Mouse (Mus musculus) common myeloid progenitor, adult 5-6 weeks (primary cell): ENCODE measurements around the gene Ankrd54. TPM values are rescaled to one million over a fixed set of nuclear protein-coding genes. Genes with fewer than 3 reads are reported as not detected.

Experiments used
- ATAC-seq: replicated peaks from 2 replicates; pipeline ENCODE4 v1.8.0; 2016; ENCODE audit warnings: low read depth, mild to moderate bottlenecking, moderate TSS enrichment, inconsistent platforms; ENCODE audit not compliant: poor library complexity, severe bottlenecking
- total RNA-seq: library from RNA; stranded (forward); fragments of 200-1000, 187-1606 nt; gene quantifications from 2 replicates; pipeline ENCODE4 v1.2.3, GENCODE M21; 2017

Ankrd54 gene
- total RNA-seq, 1 experiment from 2014 or later, result 18.3 TPM

DNA sequence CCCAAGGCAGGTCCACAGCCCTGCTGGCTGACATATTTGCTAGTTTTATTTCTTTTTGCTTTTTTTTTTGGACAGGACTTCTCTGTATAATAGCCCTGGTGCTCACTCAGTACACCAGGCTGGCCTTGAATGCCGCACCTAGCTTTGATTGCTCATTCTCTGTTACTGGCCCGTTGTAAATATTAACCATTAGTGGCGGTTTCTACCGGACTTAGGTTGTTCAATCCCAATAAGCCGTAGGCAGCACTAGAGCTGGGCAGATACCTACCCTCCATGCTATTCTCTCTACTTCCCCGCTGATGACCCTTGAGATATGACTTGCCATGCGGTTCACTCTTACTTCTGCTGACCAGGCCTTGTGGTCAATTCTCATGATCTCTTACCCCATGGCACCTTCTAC, 16.9 kb upstream of the Ankrd54 start:
- no peak for ATAC-seq

DNA sequence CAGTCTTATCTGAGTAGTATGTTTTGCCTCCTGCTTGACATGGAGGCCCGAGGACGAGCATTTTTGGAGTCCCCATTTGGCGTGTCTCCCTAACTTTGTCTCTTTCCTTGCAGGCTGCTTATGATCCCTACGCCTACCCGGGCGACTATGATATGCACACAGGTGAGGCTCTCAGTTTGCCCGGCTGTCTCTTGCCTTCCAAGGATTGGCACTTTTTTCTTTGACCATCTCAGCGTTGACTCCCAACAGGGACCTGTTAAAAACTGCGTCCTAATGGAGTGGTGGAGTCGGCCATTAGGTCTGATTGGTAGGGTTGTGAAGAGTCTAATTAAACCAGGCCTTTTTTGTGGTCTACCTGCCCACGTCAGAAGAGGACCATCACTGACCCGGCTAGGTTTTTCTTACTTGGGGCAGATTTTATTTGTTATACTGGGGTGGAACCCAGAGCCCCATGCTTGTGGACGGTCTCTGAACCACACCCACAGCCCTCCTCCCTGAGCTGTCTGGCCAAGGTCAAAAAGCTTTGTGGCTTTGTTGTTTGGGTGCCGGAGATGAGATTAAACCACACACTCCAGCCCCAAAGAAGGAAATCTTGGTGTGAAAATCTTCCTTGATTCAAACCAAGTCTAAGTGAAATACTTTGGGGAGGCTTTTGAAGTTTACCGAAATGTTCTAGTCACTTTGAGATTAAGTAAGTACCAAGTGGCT, 13.1 kb upstream of the Ankrd54 start:
- no peak for ATAC-seq

DNA sequence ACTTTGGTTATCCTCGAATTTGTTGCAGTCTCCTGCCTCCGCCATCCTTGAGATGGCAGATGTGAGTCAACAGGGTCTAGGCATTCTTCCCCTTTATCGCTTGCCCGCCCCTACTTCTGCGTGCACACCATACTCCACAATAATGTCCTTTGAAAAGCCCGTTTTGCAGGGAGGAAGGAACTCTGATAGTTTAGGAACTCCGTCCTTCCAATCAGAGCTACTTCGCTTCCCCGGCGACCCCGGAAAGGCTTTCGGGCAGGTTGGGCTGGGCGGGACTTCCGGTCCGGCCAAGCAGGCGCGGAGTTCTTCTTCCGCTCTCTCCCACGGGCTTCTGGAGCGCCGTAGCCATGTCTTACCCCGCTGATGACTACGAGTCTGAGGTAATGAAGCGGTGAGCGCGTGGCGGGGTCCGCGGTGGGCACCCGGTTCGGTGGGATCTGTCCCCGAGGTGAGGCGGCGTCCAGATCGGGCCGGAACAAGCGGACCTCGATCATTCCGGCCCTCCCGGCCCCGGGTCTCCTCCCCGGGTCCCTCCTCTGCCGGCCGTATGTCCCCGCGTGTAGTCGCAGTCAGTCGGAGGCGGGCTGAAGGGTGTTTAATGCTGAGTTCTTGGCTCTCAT, 12.3 kb upstream of the Ankrd54 start, which contains the start of gene Eif3l:
Eif3l (plus strand) TSS at position 267 of the 620 bp plus-strand sequence.
- peak; percentile 95 for ATAC-seq

DNA sequence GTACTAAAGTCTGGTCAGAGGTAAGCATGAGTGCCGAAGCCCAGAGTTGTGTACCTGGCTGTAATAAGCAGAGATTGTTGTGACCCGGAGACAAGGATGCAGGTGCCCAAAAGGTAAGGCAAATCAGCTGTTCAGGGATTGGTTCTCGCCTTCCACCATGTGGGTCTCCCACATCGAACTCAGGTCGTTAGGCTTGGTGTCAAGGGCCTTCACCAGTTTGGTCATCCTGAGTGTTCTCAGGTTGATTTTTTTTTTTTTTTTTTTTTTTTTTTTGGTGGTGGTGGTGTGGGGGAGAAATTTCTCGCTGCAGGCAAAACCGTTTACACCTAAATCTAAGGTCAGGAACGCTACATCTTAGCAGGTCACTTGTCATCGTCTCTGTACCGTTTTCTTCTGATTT, 11.8 kb upstream of the Ankrd54 start:
- no peak for ATAC-seq

DNA sequence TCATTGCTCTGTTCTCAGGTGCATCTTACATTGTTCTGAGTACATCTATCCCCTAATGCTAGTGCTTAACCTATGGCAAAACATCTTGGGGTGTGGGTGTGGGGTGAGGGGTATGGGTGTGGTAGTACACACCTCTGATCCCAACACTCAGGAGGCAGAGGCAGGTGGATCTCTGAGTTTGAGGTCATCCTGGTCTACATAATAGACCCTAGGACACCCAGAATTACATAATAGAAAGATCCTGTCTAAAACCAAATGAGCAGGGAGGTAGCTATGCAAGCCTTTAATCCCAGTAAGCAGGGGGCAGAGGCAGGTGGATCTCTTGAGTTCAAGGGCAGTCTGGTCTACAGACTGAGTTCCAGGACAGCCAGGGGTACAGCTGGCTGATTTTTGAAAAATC, 11.1 kb upstream of the Ankrd54 start:
- ATAC-seq, result no peak

DNA sequence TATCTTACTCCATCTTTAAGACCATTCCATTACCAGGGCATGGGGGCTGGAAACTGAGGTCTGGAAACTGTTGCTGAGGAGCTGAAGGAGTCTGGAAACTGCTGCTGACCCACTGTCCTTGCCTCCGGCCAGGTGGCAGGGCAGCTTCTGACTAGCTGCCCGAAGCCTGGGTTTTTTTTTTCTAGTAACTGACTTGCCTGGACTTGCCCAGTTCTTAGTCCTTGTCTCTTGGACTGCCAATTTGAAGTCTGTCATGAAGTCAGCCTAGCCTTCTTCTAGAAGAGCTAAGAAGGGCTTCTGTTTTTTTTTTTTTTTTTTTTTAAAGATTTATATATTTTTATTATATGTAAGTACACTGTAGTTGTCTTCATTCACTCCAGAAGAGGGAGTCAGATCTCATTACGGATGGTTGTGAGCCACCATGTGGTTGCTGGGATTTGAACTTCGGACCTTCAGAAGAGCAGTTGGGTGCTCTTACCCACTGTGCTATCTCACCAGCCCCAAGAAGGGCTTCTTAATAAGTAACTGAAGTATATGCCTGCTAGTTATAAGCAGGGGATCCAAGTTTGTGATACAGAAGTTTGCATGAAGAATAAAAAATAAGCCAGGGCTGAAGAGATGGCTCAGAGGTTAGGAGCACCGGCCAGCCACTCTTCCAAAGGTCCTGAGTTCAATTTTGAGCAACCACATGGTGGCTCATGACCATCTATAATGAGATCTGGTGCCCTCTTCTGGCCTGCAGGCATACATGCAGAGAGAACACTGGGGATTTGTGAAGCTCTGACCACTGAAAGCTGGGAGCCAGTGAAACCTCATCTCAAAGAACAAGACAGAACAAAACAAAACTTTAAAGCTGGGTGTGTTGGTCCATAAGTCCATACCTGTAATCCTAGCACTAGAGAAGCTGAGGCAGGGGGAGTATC, 8.7 kb upstream of the Ankrd54 start:
- ATAC-seq, result no peak

DNA sequence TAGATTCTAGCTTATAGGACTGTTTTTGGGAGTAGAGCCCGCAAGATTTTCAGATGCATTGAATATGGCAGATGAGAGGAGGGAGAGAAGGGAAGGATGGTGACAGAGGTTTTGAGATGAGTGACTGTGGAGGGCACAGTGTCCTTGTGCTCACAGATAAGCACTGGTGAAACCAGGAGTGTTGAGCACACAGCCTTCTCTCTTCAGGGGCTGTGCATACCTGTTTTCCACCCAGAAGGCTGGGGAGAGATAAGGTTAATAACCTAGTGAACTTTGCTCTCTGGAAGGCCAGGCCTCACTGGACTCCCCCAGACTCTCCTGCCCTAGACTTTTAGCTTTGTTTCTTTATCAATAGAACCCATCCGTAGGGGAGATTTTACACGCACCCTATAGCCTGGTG, 5.7 kb upstream of the Ankrd54 start:
- no peak for ATAC-seq

DNA sequence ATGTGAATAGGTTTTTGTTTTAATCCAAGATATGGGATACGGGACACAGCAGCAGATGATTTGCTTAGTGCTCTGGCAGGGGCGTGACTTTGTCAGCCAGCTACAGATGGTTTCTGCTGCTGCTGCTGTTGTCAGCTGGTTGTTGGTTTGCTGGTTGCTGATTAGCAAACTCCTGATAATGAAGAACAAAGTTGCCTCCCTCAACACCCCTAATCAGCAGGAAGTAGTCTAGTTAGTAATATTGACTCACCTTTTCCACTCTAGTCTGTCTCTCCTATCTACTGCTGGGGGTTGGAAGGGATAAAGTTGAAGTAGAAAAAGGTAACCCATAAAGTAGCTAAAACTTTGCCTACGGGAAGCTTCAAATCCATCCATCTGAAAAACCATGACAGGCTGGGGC, 4.9 kb upstream of the Ankrd54 start:
- ATAC-seq, result no peak

DNA sequence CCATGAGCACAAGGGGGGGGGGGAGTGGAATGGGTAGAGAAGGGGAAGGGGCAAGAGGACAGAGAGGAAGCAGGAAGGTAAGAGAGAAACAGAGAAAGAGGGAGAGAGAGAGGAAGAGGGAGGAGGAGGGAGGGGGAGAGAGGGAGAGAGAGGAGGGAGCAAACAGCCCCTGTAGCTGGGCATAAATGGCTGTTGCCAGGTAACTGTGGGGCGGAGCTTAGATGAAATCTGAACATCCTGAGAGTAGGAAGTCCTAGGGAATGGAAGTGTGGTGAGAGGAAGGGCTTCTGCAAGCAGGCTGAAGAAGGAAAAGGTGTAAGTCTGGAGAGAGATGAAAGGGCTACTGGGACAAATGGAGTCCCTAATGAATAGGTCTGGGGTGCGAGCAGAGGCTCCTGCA, 3.6 kb upstream of the Ankrd54 start:
- no peak for ATAC-seq

DNA sequence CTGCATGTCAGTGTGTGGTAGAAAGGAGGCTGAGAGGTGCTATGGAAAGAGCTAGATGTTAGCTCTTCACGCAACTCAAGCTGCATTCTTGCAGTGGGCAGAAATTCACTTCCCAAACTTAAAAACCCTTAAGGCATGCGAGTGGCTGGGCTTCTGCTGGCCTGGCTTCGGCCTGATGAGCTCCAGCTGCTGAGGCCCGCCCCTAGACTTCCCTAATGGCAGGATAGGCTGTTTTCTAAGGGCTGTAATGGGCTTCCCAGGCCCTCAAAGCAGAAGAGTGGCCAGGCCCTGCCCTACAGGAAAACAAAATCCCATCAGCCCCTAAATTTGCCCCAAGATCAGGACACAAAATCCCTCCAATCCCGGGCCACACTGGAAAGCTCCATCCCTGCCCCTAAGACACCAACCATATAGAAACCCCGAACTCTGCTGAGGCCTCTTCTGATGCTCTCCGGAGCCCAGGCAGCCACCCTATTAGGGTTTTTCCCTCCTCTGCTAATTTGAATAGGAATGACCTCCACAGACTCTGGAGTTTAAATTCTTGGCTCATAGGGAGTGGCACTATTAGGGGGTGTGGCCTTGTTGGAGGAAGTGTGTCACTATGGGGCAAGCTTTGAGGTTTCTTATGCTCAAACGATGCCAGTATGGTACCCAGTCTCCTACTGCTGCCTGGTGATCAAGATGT, 2.5 kb upstream of the Ankrd54 start:
- ATAC-seq, result no peak

DNA sequence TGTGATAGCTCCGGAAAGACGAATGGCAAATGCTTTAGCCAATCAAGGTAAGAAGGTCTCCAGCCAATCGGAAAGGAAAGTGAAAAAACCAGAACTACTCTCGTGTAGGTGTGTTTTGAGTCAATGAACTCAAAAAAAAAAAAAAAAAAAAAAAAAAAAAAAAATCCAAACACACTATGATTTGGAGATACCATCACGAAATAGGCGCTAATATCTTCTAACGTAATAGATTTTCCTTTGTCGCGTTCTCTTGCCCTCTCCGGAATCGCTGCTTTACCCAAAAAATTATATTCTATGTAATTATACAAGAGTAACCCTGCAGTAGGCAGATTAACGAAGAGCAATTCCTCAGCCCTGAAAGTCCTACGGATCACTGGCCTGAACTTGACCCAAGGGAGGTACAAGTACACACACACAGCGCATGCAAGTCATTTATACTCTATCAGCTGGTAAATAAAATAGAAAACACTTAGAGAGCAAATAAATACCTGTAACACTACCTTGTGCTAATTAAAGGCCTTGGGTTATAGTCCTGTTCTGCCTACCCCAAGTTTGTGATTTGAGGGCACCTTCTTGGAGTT, 557 bp upstream of the Ankrd54 start:
- ATAC-seq, result no peak

DNA sequence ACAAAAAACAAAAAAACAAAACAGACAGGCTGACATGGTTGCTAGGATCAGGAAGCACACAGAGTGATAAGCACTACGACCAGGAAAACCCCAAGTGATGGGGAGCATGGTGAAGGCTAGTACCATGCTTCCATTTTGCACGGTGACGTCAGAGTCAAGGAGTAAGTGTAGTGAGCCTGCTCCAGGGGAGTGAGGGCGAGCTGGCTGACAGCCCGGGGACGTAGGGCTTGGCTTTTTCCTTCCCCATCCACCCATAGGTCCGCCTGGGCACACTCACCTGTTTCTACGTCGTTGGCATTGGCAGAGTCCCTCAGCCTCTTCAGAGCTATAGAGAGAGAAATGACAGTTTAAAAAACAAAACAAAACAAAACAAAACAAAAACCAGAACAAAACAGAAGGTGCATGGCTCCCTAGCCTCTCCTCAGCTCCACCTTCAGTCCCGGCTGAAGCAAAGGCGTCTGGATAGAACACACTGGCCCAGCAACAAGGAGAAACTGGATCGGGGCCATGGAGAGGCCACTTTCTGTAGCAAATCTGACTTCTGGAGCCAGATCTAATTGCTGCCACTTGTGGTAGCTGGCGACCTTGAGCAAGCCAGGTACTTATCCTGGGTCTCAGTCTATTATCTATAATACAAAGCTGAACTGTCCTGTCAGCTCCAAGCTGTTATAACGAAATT, 1.7 kb downstream of the Ankrd54 start:
- no peak for ATAC-seq

DNA sequence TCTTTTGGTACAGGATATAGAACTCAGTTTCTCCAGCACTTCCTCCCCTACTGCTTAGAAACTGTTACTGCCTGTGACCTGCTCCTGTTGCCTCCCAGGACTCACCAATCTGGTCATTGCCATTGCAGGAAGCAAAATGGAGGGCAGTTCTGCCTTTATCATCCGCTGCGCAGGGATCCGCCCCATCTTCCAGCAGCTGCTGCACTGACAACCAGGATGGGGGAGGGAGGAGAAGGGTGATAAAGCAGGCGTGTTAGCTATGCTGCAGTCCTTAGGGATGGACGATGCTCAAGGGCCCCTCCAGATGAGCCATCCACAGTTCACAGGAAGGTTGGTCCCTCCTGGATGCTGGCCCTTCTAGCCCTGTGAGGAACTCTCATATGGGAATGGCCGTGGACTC, 4.8 kb downstream of the Ankrd54 start:
- ATAC-seq, result no peak

DNA sequence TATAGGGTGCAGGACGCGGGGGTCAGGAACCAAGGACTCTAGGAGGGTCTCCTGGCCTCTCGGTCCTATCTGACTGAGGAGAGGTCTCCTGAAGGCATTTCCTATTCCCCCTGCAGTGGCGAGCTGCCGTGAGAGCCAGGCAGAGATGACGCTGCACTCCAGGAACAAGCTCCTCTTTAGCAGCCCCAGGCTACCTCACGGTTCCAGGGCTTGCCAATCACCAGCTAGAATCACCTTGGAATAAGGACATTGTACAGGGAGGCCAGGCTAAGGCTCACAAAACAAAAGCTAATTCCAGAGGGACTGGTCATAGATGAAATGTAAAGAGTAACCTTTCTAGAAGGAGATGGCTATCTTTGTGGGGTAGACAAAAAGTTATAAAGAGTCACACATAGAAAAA, 6.1 kb downstream of the Ankrd54 start:
- no peak for ATAC-seq

DNA sequence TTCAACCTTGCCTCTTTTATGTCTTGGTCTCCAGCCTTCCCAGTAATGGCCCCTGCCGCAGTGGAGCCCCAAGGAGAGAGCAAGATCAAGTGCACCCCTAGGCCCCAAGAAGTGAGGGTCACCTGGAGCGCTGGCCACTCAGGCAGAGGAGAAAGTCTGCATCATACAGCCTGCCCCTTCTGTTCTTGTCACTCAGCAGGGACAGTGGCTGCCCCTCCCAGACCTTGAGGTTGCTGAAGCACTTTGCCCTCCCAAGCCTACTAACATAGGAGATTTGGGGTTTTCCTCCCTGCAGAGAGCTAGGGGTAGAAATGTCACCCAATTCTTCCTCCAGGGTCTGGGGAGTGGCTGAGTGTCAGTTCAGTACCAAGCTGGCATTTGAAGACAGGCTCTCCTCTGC, 10.3 kb downstream of the Ankrd54 start:
- no peak for ATAC-seq

DNA sequence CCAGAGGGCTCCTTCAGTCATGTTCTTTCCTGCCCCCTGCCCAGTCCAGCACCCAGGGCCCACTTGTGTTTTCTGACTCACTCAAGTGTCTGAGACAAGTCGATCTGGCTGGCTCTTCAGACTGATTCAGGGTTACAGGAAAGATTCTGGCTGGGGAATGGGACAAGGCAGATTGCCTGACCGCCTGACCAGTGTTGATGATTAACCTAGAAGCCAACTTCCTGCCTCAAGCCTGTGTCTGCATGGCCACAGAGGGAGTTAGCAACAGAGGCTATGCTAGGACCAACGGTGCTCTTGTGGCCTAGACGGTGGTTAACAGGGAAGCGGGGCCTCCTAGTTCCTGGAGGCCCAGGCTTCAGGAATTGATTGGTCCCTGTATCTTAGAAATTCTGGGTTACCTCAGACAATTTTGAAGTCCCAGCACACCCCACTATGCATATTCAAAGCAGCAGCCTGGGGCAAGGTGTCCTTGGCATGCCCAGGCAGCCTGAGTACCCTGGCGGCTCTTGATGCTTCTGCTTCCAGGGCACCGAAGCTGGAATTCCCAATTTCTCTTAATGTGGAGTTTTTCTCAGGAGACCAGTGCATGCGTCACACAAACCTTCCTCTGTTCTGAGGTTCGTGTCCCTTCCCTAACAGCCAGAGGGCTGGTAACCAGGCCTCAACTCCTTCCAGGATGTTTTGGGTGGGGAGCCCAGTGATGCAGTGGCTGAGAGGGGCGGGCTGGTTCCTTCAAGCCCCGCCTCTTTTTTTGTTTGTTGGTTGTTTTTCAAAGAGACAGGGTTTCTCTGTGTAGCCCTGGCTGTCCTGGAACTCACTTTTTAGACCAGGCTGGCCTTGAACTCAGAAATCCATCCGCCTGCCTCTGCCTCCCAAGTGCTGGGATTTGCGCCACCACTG, 11.0 kb downstream of the Ankrd54 start:
- peak; percentile 42 for ATAC-seq

DNA sequence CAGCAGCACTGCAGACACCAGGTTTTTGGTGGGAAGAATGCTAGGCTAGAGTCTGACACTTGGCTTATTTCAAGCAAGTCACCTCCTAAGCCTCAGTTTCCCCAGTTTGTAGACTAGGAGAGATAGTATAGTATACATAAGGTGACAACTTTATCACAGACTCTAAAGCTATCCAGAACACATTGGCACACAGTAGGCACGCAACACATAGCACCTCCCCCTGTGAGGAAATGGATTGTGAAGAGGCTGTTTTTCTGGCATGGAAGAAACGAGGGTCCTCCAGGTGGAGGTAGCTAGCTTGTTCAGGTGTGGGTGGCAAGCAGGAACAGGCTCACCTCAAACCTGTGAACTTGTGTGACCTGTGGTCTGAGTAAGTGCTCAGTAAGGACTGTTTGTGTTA, 11.7 kb downstream of the Ankrd54 start:
- ATAC-seq, result no peak

DNA sequence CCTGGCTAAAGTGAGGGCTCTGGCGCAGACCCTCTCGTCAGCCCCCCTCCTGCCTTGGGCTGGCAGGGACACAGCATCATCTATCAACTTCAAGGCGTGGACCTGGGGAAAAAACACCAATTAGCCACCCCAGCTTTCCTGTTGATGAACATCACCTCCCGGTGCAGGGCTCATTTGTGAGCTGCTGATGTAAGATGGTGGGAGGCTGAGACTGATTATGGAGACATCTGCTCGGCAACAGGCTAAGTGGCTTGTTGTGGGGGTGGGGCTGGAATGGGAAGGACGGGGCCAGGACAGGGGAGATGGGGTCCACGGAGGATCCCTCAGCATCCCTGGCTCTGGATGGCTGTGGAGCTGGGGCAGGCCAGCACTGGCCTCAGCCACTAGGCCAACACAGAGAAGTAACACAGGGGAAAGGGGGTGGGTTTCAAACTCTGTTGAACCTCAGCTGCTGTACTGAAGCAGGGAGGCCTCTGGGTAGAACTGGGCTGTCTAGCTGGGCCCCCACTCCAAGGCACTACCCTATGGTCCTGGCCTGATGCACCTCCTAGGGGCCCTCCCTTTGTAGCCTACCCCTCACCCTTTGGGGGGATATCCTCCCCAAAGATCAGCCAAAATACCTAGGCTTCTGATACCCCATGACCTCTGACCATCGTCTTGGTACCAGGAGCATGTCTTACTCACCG, 12.4 kb downstream of the Ankrd54 start:
- ATAC-seq, result no peak
